Mouse (Mus musculus): ENCODE data around the gene Rad51c.

GRCm38 (mm10) chr11:87449200-87449547 is 44.4 kb upstream of the Rad51c start:
- TF ChIP-seq UBTF (IDR thresholded peaks at IDR 0.05; ENCODE audit: low read depth, low read length) (no peak), BHLHE40 (IDR thresholded peaks at IDR 0.05; ENCODE audit: low read depth, low read length) (no peak), EP300 (IDR thresholded peaks at IDR 0.05; ENCODE audit: low read length) (no peak; the same call in 1 of the 2 replicates), CTCF (conservative IDR thresholded peaks at IDR 0.05 in 1 of 2, IDR thresholded peaks at IDR 0.05 in 1 of 2; ENCODE audit: low read depth in 2 of 2, low read length in 2 of 2) (no peak), SMC3 (IDR thresholded peaks at IDR 0.05; ENCODE audit: low read depth, low read length) (0 out of 2 replicates have a peak, but pooled peaks have one; percentile 1), MAX (IDR thresholded peaks at IDR 0.05; ENCODE audit: low read length) (no peak), TCF12 (IDR thresholded peaks at IDR 0.05; ENCODE audit: low read depth, low read length) (no peak), JUND (conservative IDR thresholded peaks at IDR 0.05; ENCODE audit: low read depth, low read length) (no peak), ZMIZ1 (IDR thresholded peaks at IDR 0.05; ENCODE audit: low read depth, low read length) (no peak), TBP (conservative IDR thresholded peaks at IDR 0.05; ENCODE audit: low read depth, low read length) (no peak), CHD2 (IDR thresholded peaks at IDR 0.05; ENCODE audit: low read length) (no peak)
